Mouse (Mus musculus) adrenal gland, postnatal 25 days (tissue): ENCODE data around the gene Gm3532. TPM values are rescaled to one million over a fixed set of nuclear protein-coding genes. Genes with fewer than 3 reads are reported as not detected.
"Not testable (repeated sequence)": the region's sequence is repeated elsewhere in the genome, so short reads cannot be mapped to it uniquely, and the experiment has no call there.

Experiments
- DNase-seq: peaks from one replicate; pipeline ENCODE4 v3.0.0; 2021; ENCODE audit warnings: mixed read lengths
- long read RNA-seq: library from polyadenylated mRNA; stranded (forward); transcript quantifications from one replicate; pipeline ENCODE4 v2.0.0, GENCODE M21; 2021
- total RNA-seq: library from RNA; stranded (reverse); gene quantifications from 2 replicates; pipeline ENCODE4 v1.2.3, GENCODE M21; 2021

Gene Gm3532
- total RNA-seq, result not detected in 2 replicates
- long read RNA-seq, result 0 reads

- DNase-seq, result not testable (repeated sequence)
Measured at GRCm38 (mm10) chr14:5538196-5538595, at the start of gene Gm3532. Gm3532 (plus strand) TSS chr14:5538496.

GRCm38 (mm10) chr14:5501374-5501773 lies 36.9 kb upstream of the Gm3532 start, which contains the start of gene Gm3488:
Gm3488 (plus strand) TSS chr14:5501674.
- DNase-seq, result not testable (repeated sequence)

Other genes with a start within 250 kb of the Gm3532 start
- not detected in 2 replicates for gene Gm3542, start 203.6 kb upstream of the Gm3532 start, total RNA-seq
- gene Gm3500, start 149.4 kb upstream of the Gm3532 start, total RNA-seq, result not detected in 2 replicates
- gene Gm3194, start 83.0 kb upstream of the Gm3532 start, total RNA-seq, result 0.73 TPM in 1 of 2 replicates, not detected in the other
- not detected in 2 replicates for gene Gm8246, start 60.7 kb upstream of the Gm3532 start, total RNA-seq
- gene Gm3187, start 54.3 kb upstream of the Gm3532 start, total RNA-seq, result not detected in 2 replicates
- gene Gm3488, start 36.8 kb upstream of the Gm3532 start, total RNA-seq, result 0.58 TPM in 1 of 2 replicates, not detected in the other
- gene Gm8265, start 94.5 kb downstream of the Gm3532 start, total RNA-seq, result not detected in 2 replicates
- not detected in 2 replicates for gene Gm9603, start 149.0 kb downstream of the Gm3532 start, total RNA-seq
- gene Gm3373, start 203.1 kb downstream of the Gm3532 start, total RNA-seq, result not detected in 2 replicates